Mouse (Mus musculus) intestine, embryonic 14.5 days (tissue): ENCODE data around the gene Sult2a6. TPM values are rescaled to one million over a fixed set of nuclear protein-coding genes. Genes with fewer than 3 reads are reported as not detected.

Source experiments
- ATAC-seq: fragments of 200-750 bp; cut with Nextera tagmentation; replicated peaks from 2 replicates; pipeline ENCODE4 v1.8.0; 2017; ENCODE audit warnings: low read depth, moderate number of reproducible peaks, moderate TSS enrichment, moderate library complexity; ENCODE audit not compliant: low FRiP score, low TSS enrichment
- DNase-seq: peaks from one replicate; pipeline ENCODE4 v3.0.0-alpha.2; 2018; ENCODE audit warnings: low spot score
- H3K27ac ChIP-seq: fragments of 300-500 bp; sonication (generic); 2 replicates; pipeline ENCODE4 v1.5.1; 2014; ENCODE audit warnings: low read depth, mild to moderate bottlenecking, control low read depth
- H3K27me3 ChIP-seq: fragments of 300-500 bp; sonication (generic); replicated peaks from 2 replicates; pipeline ENCODE4 v1.6.1; 2014; ENCODE audit warnings: low read length, control low read depth; ENCODE audit not compliant: control insufficient read depth, insufficient read depth
- H3K36me3 ChIP-seq: fragments of 300-500 bp; sonication (generic); 2 replicates; pipeline ENCODE4 v1.6.1; 2014; ENCODE audit warnings: low read length, control low read depth; ENCODE audit not compliant: control insufficient read depth, insufficient read depth
- H3K4me1 ChIP-seq: fragments of 300-500 bp; sonication (generic); replicated peaks from 2 replicates; pipeline ENCODE4 v1.6.1; 2014; ENCODE audit warnings: low read length, control low read depth, mixed read lengths; ENCODE audit not compliant: control insufficient read depth, insufficient read depth
- H3K4me2 ChIP-seq: fragments of 300-500 bp; sonication (generic); 2 replicates; pipeline ENCODE4 v1.6.1; 2014; ENCODE audit warnings: low read length
- H3K4me3 ChIP-seq: fragments of 300-500 bp; sonication (generic); 2 replicates; pipeline ENCODE4 v1.5.1; 2014; ENCODE audit warnings: low read depth, low read length, control low read depth, mixed read lengths
- H3K9ac ChIP-seq: fragments of 300-500 bp; sonication (generic); 2 replicates; pipeline ENCODE4 v1.6.1; 2014; ENCODE audit warnings: mild to moderate bottlenecking, low read length
- H3K9me3 ChIP-seq: fragments of 300-500 bp; sonication (generic); 2 replicates; pipeline ENCODE4 v1.6.1; 2016; ENCODE audit warnings: low read length, control low read depth; ENCODE audit not compliant: control insufficient read depth
- WGBS: fragments of 180-500 bp; shearing (Covaris S2); extraction: QIAGEN DNeasy Blood & Tissue Kit; methylation state at CpG from one replicate; pipeline ENCODE4 v1.1.7; 2014; 5-methylcytosine and 5-hydroxymethylcytosine counted together
- polyA plus RNA-seq: library from polyadenylated mRNA; unstranded; fragments of >200 nt; fragmentation: Nextera tagmentation; extraction: Ambion mirVana; gene quantifications from 2 replicates; pipeline ENCODE4 v1.2.1, GENCODE M21; 2014

Sult2a6 gene
- polyA plus RNA-seq, result not detected in 2 replicates

- Histone ChIP-seq H3K27me3 (no peaks in the 10 kb centered on the region), H3K9me3 (no peaks in the 10 kb centered on the region), H3K4me1 (no peaks in the 10 kb centered on the region), H3K36me3 (no peaks in the 10 kb centered on the region), H3K4me3 (no peak within 1 kb of the TSS), H3K9ac (no peak within 1 kb of the TSS), H3K4me2 (no peak within 1 kb of the TSS), H3K27ac (no peak within 1 kb of the TSS)
- WGBS, result 79% methylated on average over 2 of the region's 2 CpGs
- ATAC-seq, result no peak
- no peak for DNase-seq
These were observed at the start of gene Sult2a6 for GRCm38 (mm10) chr7:14254770-14255169. Gene Sult2a6 (minus strand): TSS chr7:14254870.

- Histone ChIP-seq H3K4me1 (no peaks in the 10 kb centered on the region), H3K27me3 (no peaks in the 10 kb centered on the region), H3K36me3 (no peaks in the 10 kb centered on the region), H3K9me3 (0 out of 2 replicates have a peak, but pooled peaks cover 2% of the 10 kb centered on the region), H3K4me2 (no peak overlapping the region), H3K9ac (no peak overlapping the region), H3K4me3 (no peak overlapping the region), H3K27ac (no peak overlapping the region)
- ATAC-seq (no peak), DNase-seq (no peak)
These were observed 39.4 kb downstream of the Sult2a6 start for GRCm38 (mm10) chr7:14215231-14215630.

GRCm38 (mm10) chr7:14203417-14203816, 51.3 kb downstream of the Sult2a6 start:
- Histone ChIP-seq H3K27ac (no peak overlapping the region), H3K4me2 (no peak overlapping the region), H3K4me1 (no peaks in the 10 kb centered on the region), H3K36me3 (no peaks in the 10 kb centered on the region), H3K4me3 (no peak overlapping the region), H3K9me3 (no peaks in the 10 kb centered on the region), H3K9ac (no peak overlapping the region), H3K27me3 (no peaks in the 10 kb centered on the region)
- no peak for ATAC-seq
- WGBS, result 61% methylated on average over 2 of the region's 2 CpGs
- DNase-seq, result no peak

- no peak overlapping the region for H3K9ac ChIP-seq
- no peaks in the 10 kb centered on the region for H3K36me3 ChIP-seq
- DNase-seq (no peak), ATAC-seq (no peak)
- H3K27me3 ChIP-seq, result no peaks in the 10 kb centered on the region
- H3K4me1 ChIP-seq, result no peaks in the 10 kb centered on the region
- H3K4me3 ChIP-seq, result no peak overlapping the region
- H3K9me3 ChIP-seq, result no peaks in the 10 kb centered on the region
- H3K27ac ChIP-seq, result no peak overlapping the region
- H3K4me2 ChIP-seq, result no peak overlapping the region
These were observed 52.2 kb downstream of the Sult2a6 start for GRCm38 (mm10) chr7:14202487-14202886.

Other genes with a start within 250 kb of the Sult2a6 start
- gene Sult2a3, start 131.8 kb downstream of the Sult2a6 start, polyA plus RNA-seq, result not detected in 2 replicates
- not detected in 2 replicates for gene Obox8, start 78.7 kb upstream of the Sult2a6 start, polyA plus RNA-seq
- not detected in 2 replicates for gene Sult2a8, start 191.9 kb upstream of the Sult2a6 start, polyA plus RNA-seq
- gene Sult2a7, start 239.4 kb upstream of the Sult2a6 start, polyA plus RNA-seq, result not detected in 2 replicates